Mouse (Mus musculus): ENCODE results near the gene Dnttip2.

Dnttip2 gene

GRCm38 (mm10) chr3:122290696-122291095 lies 16.5 kb downstream of the Dnttip2 start:
- no peak for DNase-seq (ENCODE audit: low read depth)

DNA sequence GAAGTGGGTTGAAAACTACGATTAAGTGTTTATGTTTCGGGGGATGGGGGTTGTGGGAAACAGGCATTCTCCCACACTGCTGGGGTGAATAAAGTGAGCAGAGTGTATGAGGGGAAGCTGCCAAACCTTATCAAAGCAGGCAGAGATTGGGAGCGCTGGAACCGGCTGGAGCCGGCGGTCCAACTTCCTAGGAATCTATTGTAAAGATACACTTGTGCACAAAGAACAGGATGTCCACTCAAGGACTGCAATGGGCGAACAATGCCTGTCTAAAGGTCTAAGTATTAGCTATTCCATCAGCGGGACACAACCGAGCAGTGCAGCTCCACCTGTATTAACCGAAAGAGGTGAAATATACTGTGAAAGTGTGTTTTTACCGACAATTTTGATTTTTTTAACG lies 17.6 kb downstream of the Dnttip2 start:
- DNase-seq (ENCODE audit: low read depth): no peak

GRCm38 (mm10) chr3:122292300-122293222 lies 18.4 kb downstream of the Dnttip2 start:
- DNase-seq (ENCODE audit: low read depth): peak; percentile 84

GRCm38 (mm10) chr3:122293223-122293953 lies 19.2 kb downstream of the Dnttip2 start:
- DNase-seq (ENCODE audit: low read depth): no peak

DNA sequence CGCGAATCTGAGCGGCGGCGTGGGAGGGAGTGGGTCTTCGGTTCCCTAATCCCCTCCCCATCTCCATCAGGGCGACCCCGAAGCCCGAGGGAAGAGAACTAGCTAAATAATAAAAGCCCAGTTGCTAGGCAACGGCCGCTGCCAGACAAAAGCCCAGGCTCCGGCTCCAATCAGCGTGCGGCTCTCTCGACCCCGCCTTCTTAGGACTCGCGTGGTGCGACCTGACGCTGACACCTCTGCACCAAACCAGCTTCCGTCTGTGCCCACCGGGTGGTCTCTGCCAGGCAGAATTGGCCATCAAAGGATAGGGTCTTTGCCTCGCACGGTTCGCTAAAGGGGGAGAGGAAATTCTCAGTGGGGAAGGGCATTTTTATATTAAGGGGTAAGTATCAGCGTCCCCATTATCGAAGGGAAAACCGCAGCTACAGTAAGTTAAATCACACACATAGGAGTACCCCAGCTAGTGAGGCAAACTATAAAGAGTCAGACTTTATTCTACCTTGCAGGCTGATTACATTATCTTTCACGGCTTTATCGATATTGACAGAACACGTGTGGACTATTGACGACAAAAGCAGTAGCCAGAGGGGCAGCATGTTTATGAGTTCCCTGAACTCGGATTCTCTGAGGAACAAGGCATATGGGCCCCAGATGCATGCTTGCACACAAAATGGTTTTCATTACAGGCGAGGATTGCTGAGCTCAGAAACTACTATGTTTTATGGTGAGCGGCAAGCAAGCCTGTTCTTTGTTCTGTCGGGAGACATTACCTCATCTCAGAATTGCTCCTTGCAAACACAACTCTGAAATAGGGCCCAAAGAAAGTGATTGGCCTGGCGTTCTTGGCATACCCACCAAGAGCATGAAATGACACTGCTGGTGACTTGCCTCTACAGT lies 20.0 kb downstream of the Dnttip2 start, which contains the start of gene Bcar3:
Gene Bcar3, plus strand, starts transcription at position 183 of the 897 bp plus-strand sequence.
- DNase-seq (ENCODE audit: low read depth): peak; percentile 82

- DNase-seq (ENCODE audit: low read depth): peak; percentile 63
These were observed 21.3 kb downstream of the Dnttip2 start for GRCm38 (mm10) chr3:122295511-122295910.

DNA sequence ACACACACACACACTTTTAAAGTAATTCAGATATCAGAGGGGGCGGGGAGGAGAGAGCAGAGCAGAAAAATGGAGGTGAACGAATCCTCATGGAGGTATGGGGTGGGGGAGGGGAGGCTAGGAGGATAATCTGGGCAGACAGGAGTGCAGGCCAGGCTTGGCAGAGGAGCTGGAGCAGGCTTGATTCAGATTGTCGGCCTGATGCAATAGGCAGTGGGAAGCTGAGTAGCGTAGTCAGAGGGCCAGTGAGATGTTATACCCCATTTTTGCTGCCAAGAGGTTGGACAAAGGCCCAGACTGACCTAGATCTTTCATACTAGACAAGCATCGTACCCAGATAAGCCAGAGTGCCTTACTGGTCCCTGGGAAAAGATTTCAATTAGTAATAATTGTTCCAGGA lies 22.8 kb downstream of the Dnttip2 start:
- DNase-seq (ENCODE audit: low read depth): no peak

DNA sequence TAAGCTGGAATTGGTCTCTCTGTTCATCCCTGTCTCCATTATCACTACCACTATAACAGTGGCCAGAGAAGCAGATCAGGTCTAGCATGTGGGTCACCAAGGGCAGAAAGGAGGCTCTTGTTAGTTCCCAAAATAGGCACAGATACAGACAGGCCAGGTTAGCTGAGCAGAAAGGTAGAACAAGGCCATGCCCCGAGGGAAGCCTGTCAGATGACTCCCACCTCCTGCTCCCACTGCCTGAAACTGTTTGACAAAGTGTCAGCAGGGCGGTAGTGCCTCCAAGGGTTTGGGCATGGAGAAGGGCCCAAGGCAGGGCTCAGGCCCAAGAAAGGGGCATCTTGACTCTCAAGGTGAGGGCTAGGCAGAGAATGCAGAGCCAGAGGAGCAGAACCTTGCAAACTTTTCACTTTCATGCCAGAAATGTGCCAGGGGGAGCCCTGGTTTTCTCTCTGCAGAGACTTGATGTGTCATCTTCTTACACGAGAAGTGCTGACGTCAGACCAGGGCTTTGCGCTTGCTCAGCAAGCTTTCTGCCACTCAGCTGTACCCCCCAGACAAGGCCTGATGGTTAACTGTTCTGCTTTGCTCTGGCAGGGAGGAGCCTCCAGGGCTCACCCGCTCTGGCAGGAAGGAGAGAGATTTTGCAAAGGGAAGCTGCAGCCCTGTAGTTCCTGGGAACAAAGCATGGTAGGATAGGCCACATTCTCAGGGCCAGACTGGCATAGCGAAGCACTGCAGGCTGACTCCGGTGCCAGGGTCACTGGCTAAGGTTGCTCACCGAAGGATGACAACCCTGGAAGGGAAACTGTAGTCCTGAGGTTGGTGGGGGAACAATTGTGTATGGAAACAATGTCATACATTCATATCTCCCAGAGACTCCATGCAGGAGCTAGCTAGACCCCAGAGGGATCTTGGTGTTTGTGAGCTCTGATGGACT lies 27.1 kb downstream of the Dnttip2 start:
- no peak for DNase-seq (ENCODE audit: low read depth)

DNA sequence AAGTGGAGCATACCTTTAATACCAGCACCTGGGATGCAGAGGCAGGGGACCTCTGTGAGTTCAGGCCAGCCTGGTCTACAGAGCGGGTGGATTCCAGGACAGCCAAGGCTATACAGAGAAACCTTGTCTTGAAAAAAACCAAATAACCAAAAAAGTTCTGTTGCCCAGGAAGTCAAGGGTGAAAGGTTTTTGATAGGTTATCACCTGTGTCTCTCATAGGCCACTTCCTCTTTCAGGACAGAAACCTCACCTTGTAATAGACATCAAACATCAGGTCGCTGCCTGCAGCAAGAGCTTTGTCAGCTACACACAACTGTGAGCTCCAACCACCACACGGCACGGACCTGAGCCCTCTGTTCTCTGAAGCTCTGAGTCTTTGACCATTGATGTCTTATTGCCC lies 30.4 kb downstream of the Dnttip2 start:
- no peak for DNase-seq (ENCODE audit: low read depth)

- no peak for DNase-seq (ENCODE audit: low read depth)
These were observed 33.9 kb downstream of the Dnttip2 start for GRCm38 (mm10) chr3:122307894-122308671.

- DNase-seq (ENCODE audit: low read depth): no peak
These were observed 34.8 kb downstream of the Dnttip2 start for GRCm38 (mm10) chr3:122308981-122309380.

- DNase-seq (ENCODE audit: low read depth): peak; percentile 57
These were observed 37.9 kb downstream of the Dnttip2 start for GRCm38 (mm10) chr3:122312078-122312477.

DNA sequence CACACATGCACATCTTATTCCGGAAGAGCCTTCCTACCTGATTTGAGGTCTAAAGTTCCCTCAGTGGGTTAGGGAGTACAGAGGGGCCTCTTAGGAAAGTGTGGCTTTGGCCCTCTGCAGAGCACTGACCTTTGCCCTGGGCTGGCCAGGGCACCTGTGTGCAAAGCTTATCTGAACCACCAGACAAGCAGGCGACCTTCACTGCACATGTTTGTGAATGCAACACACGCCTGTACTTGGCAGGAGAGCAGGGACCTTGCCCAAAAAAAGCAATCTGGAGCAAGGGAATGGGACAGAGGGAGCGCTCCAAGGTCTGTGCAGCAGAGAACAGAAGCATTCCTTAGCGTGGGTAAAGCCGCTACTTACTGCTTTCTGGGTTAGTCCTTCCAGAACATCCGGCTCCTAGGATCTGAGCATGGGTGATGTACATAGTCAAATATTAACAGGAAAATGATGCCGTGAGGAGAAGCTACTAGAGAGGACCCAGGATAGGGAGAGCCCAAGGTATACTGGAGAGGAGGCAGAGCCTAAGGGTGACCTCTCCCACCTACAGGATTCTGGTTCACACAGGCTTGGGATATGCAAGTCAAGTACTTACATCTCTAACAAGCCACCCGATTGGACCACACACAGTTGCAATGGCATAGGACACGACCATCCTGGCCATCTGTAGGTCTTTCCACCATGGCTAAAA lies 38.9 kb downstream of the Dnttip2 start:
- no peak for DNase-seq (ENCODE audit: low read depth)

DNA sequence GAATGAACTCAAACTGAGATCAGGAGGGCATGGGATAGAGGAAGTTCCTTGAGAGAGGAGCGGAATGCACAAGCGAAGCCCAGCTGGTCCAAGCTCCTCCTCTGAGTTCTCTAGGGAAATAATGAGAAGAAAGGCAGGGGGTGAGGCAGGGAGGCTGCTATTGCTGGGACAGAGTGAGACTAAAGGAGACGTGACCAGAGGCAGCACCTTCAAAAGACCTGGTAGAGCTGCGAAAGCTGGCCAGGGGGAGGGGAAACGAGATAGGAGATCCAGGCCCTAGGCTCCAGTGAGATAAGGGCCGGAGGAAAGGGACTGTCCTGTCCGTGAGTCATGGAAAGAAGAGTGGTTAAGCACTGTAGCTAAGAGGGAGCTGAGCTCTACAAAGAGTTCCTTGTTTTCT lies 39.7 kb downstream of the Dnttip2 start:
- DNase-seq (ENCODE audit: low read depth): no peak

DNA sequence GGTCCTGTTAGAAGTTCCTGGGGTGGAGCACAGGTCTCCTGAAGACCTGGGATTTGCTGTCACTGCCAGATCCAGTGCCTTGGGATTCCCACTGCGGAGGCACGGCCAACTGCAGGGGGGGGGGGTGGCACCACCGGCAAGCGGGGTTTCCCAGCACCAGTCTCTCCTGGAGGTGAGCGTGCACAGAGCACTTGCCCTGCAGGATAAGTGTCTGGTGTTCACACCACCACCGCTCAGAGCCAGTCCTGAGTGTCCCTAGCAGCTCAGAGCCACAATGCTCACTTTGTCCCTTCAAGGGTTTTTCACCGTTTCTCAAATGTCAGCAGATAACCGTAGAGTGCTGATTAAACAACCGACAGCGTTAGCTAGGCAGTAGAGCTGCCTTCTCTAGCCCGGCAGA lies 42.4 kb downstream of the Dnttip2 start:
- DNase-seq (ENCODE audit: low read depth): no peak

- no peak for DNase-seq (ENCODE audit: low read depth)
These were observed 43.2 kb downstream of the Dnttip2 start for GRCm38 (mm10) chr3:122317339-122317738.

DNA sequence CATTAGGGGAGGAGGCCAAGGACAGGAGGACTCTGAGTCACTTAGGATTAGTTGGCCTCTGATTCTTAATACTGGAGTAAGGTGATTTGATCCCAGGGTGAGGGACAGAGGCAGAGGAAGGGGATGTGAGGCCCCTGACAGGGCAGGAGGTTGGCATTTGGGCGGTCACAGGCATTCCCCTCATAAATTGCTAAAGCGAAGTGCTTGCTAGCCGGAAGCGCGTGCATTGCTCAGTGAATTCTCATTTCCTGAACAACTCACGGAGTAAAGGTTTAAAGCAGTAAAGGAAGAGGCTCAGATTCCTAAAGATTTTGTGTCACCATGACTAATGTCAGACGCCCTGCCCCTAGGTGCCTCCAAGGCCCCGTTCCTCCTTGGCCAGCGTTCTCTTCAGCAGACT lies 48.0 kb downstream of the Dnttip2 start:
- no peak for DNase-seq (ENCODE audit: low read depth)

DNA sequence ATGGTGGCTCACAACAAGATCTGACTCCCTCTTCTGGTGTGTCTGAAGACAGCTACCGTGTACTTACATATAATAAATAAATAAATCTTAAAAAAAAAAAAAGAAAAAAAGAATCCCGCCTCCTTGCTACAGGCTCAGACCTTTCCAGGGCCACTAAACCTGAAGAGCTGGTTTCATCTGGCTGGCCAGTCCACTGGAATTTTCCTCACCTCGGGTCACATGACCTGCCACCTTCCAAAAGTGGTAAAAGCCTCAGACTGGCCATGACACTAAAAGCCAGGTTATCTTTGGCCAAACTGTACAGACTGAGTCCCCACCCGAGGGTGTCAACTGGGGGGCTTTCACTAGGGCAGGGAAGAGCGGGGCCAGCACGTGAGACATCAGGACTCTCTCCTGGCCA lies 49.7 kb downstream of the Dnttip2 start:
- no peak for DNase-seq (ENCODE audit: low read depth)

GRCm38 (mm10) chr3:122324528-122324927 lies 50.3 kb downstream of the Dnttip2 start:
- no peak for DNase-seq (ENCODE audit: low read depth)

GRCm38 (mm10) chr3:122330484-122330883 lies 56.3 kb downstream of the Dnttip2 start:
- no peak for DNase-seq (ENCODE audit: low read depth)
